Mouse (Mus musculus) CH12.LX (cell line): ENCODE results near the gene Olfr1437. TPM values are rescaled to one million over a fixed set of nuclear protein-coding genes. Genes with fewer than 3 reads are reported as not detected.
"Not testable (repeated sequence)": the region's sequence is repeated elsewhere in the genome, so short reads cannot be mapped to it uniquely, and the experiment has no call there.

Experiments
- DNase-seq: peaks from one replicate; pipeline ENCODE4 v3.0.0-alpha.2; 2013; ENCODE audit errors: extremely low read depth
- H3K27ac ChIP-seq: 2 replicates; pipeline ENCODE4 v1.5.1; 2012; ENCODE audit warnings: low read depth, mild to moderate bottlenecking, control low read depth, moderate library complexity; ENCODE audit not compliant: insufficient read depth
- H3K27me3 ChIP-seq: replicated peaks from 2 replicates; pipeline ENCODE3; 2012; ENCODE audit warnings: inconsistent platforms
- H3K36me3 ChIP-seq, 2 experiments: replicated peaks in 1 of 2; 2 replicates each; pipeline versions ENCODE3 to v1.6.1; 2012; ENCODE audit warnings: inconsistent platforms in 1 of 2, low read length in 1 of 2, mild to moderate bottlenecking in 1 of 2, mixed read lengths in 1 of 2, moderate library complexity in 1 of 2; ENCODE audit not compliant: control insufficient read depth in 1 of 2, insufficient read depth in 1 of 2
- H3K4me1 ChIP-seq, 2 experiments: 2 replicates each; pipeline ENCODE4 v1.6.1; 2012; ENCODE audit warnings: inconsistent platforms in 1 of 2, moderate library complexity in 1 of 2; ENCODE audit not compliant: insufficient read depth in 2 of 2, control insufficient read depth in 1 of 2
- H3K4me2 ChIP-seq: 2 replicates; pipeline ENCODE4 v1.6.1; 2012; ENCODE audit warnings: low read depth, mild to moderate bottlenecking, control low read depth; ENCODE audit not compliant: poor library complexity, insufficient read depth, severe bottlenecking
- H3K4me3 ChIP-seq, 3 experiments: fragments of 150-350 bp in 1 of 3; sonication (generic) in 1 of 3; replicated peaks in 1 of 3; 2 replicates each; pipeline versions ENCODE3 to v1.5.1; 2011 to 2012; ENCODE audit warnings: low read depth in 2 of 3, low read length in 2 of 3, mild to moderate bottlenecking in 2 of 3, moderate library complexity in 2 of 3, control low read depth in 1 of 3, improper control_type of control experiment in 1 of 3, inconsistent platforms in 1 of 3, mixed read lengths in 1 of 3; ENCODE audit not compliant: poor library complexity in 1 of 3
- H3K79me2 ChIP-seq: replicated peaks from 2 replicates; pipeline ENCODE4 v1.6.1; 2012; ENCODE audit warnings: mild to moderate bottlenecking, moderate library complexity; ENCODE audit not compliant: control insufficient read depth, poor library complexity, insufficient read depth, severe bottlenecking; ENCODE audit errors: extremely low read depth
- H3K9ac ChIP-seq: 2 replicates; pipeline ENCODE4 v1.6.1; 2012; ENCODE audit warnings: low read depth, mild to moderate bottlenecking, control low read depth, moderate library complexity; ENCODE audit not compliant: insufficient read depth
- H3K9me3 ChIP-seq: replicated peaks from 2 replicates; pipeline ENCODE3; 2012; ENCODE audit warnings: low read length, inconsistent platforms, mixed read lengths
- CHD1 ChIP-seq: IDR thresholded peaks from 2 replicates; pipeline ENCODE4 v1.6.1; 2012; ENCODE audit warnings: low read depth, low read length, improper control_type of control experiment, inconsistent platforms
- CHD2 ChIP-seq: IDR thresholded peaks from 2 replicates; pipeline ENCODE4 v1.6.1; 2011; ENCODE audit warnings: low read length, improper control_type of control experiment
- CTCF ChIP-seq, 2 experiments: IDR thresholded peaks in 1 of 2; conservative IDR thresholded peaks in 1 of 2; 2 replicates each; pipeline ENCODE4 v1.5.1; 2011 to 2012; ENCODE audit warnings: low read depth in 2 of 2, low read length in 2 of 2, improper control_type of control experiment in 1 of 2, inconsistent platforms in 1 of 2, mild to moderate bottlenecking in 1 of 2, moderate library complexity in 1 of 2
- E2F4 ChIP-seq: IDR thresholded peaks from 2 replicates; pipeline ENCODE4 v1.6.1; 2011; ENCODE audit warnings: low read depth, low read length, improper control_type of control experiment; ENCODE audit not compliant: insufficient replicate concordance
- ELF1 ChIP-seq: IDR thresholded peaks from 2 replicates; pipeline ENCODE4 v1.6.1; 2014; ENCODE audit warnings: low read depth, mild to moderate bottlenecking, inconsistent platforms, low read length, improper control_type of control experiment
- IRF4 ChIP-seq: IDR thresholded peaks from 2 replicates; pipeline ENCODE4 v1.6.1; 2014; ENCODE audit warnings: low read depth, mild to moderate bottlenecking, inconsistent platforms, low read length, improper control_type of control experiment
- JUN ChIP-seq: IDR thresholded peaks from 2 replicates; pipeline ENCODE4 v1.6.1; 2011; ENCODE audit warnings: low read depth, mild to moderate bottlenecking, low read length, improper control_type of control experiment, moderate library complexity; ENCODE audit not compliant: insufficient read depth
- JUND ChIP-seq: conservative IDR thresholded peaks from 2 replicates; pipeline ENCODE4 v1.6.1; 2011; ENCODE audit warnings: low read depth, low read length, improper control_type of control experiment
- MAZ ChIP-seq: IDR thresholded peaks from 2 replicates; pipeline ENCODE4 v1.6.1; 2012; ENCODE audit warnings: low read depth, mild to moderate bottlenecking, inconsistent platforms, low read length, improper control_type of control experiment, moderate library complexity
- MXI1 ChIP-seq: IDR thresholded peaks from 2 replicates; pipeline ENCODE4 v1.6.1; 2011; ENCODE audit warnings: mild to moderate bottlenecking, low read depth, low read length, improper control_type of control experiment
- MYC ChIP-seq: IDR thresholded peaks from 2 replicates; pipeline ENCODE4 v1.6.1; 2011; ENCODE audit warnings: low read depth, mild to moderate bottlenecking, improper control_type of control experiment, low read length
- NELFE ChIP-seq: IDR thresholded peaks from 2 replicates; pipeline ENCODE4 v1.6.1; 2011; ENCODE audit warnings: low read depth, low read length, improper control_type of control experiment
- POLR2A ChIP-seq: IDR thresholded peaks from 2 replicates; pipeline ENCODE4 v1.6.1; 2011; ENCODE audit warnings: low read depth, mild to moderate bottlenecking, improper control_type of control experiment, low read length
- RCOR1 ChIP-seq: conservative IDR thresholded peaks from 2 replicates; pipeline ENCODE4 v1.6.1; 2012; ENCODE audit warnings: low read depth, mild to moderate bottlenecking, inconsistent platforms, low read length, improper control_type of control experiment
- SIN3A ChIP-seq: IDR thresholded peaks from 2 replicates; pipeline ENCODE4 v1.6.1; 2012; ENCODE audit warnings: low read length, improper control_type of control experiment, inconsistent platforms
- TBP ChIP-seq: conservative IDR thresholded peaks from 2 replicates; pipeline ENCODE4 v1.6.1; 2011; ENCODE audit warnings: low read depth, low read length, improper control_type of control experiment
- TCF12 ChIP-seq: IDR thresholded peaks from 2 replicates; pipeline ENCODE4 v1.6.1; 2014; ENCODE audit warnings: low read depth, mild to moderate bottlenecking, inconsistent platforms, low read length, improper control_type of control experiment
- ZC3H11A ChIP-seq: IDR thresholded peaks from 2 replicates; pipeline ENCODE4 v1.6.1; 2012; ENCODE audit warnings: low read depth, mild to moderate bottlenecking, inconsistent platforms, low read length, improper control_type of control experiment
- ZKSCAN1 ChIP-seq: IDR thresholded peaks from 2 replicates; pipeline ENCODE4 v1.6.1; 2012; ENCODE audit warnings: low read depth, inconsistent platforms, low read length, improper control_type of control experiment, borderline replicate concordance
- ZMIZ1 ChIP-seq: IDR thresholded peaks from 2 replicates; pipeline ENCODE4 v1.6.1; 2012; ENCODE audit warnings: low read depth, mild to moderate bottlenecking, inconsistent platforms, low read length, improper control_type of control experiment
- ZNF384 ChIP-seq: IDR thresholded peaks from 2 replicates; pipeline ENCODE4 v1.6.1; 2012; ENCODE audit warnings: low read depth, low read length, improper control_type of control experiment, inconsistent platforms
- dilution Hi-C: fragments of 300-500 bp; cut with MboI; formaldehyde crosslinking; loops from 2 replicates; pipeline ENCODE4 v1.14.3; 2020; ENCODE audit warnings: low sequenced_read_pairs; ENCODE audit not compliant: extremely low pct_unique_long_range_greater_than_20kb, extremely low pct_ligation_motif_present
- in situ Hi-C: fragments of 300-500 bp; cut with MboI; formaldehyde crosslinking; loops from 3 replicates; pipeline ENCODE4 v1.14.3; 2019; ENCODE audit warnings: low sequenced_read_pairs, low pct_ligation_motif_present, low pct_unique_long_range_greater_than_20kb, mixed read lengths
- polyA plus RNA-seq: library from polyadenylated mRNA; unstranded; fragments of >175 nt; gene quantifications from 2 replicates; pipeline ENCODE4 v1.2.1, GENCODE M21; 2012; ENCODE audit warnings: low read depth; ENCODE audit not compliant: insufficient read length
- total RNA-seq, 2 experiments: library from RNA; depleted of rRNA; stranded (reverse); fragments of 300-350 nt in 1 of 2; fragments of >200 nt in 1 of 2; gene quantifications; 2 replicates each; pipeline ENCODE4 v1.2.3; 2012 to 2014

Gene Olfr1437
- total and polyA plus RNA-seq, 3 experiments, result not detected

- Histone ChIP-seq H3K9me3 (no peaks in the 10 kb centered on the region), H3K9ac (no peak overlapping the region), H3K4me1 (no peaks in the 10 kb centered on the region), H3K79me2 (no peaks in the 10 kb centered on the region), H3K36me3 (no peaks in the 10 kb centered on the region), H3K4me2 (no peak overlapping the region), H3K27me3 (no peaks in the 10 kb centered on the region), H3K4me3 (no peak overlapping the region), H3K27ac (no peak overlapping the region)
- DNase-seq, result no peak
- TF ChIP-seq CHD2, result no peak
- no peak for TF ChIP-seq MAZ
- TF ChIP-seq ELF1, result no peak
- no peak for TF ChIP-seq ZNF384
- no peak for TF ChIP-seq POLR2A
- TF ChIP-seq ZC3H11A, result no peak
- no peak for TF ChIP-seq NELFE
- TF ChIP-seq MYC, result no peak
- TF ChIP-seq ZMIZ1, result no peak
- TF ChIP-seq TCF12, result no peak
- no peak for TF ChIP-seq JUN
- no peak for TF ChIP-seq SIN3A
- no peak for TF ChIP-seq CTCF (conservative IDR thresholded peaks at IDR 0.05 in 1 of 2, IDR thresholded peaks at IDR 0.05 in 1 of 2; ENCODE audit: low read depth in 2 of 2, low read length in 2 of 2)
- no peak for TF ChIP-seq MXI1
- TF ChIP-seq JUND, result no peak
- no peak for TF ChIP-seq E2F4
- TF ChIP-seq ZKSCAN1, result no peak
- TF ChIP-seq IRF4, result no peak
- dilution Hi-C loops, result no loop called here
- in situ Hi-C loops, result no loop called here
These were observed 48.1 kb upstream of the Olfr1437 start for GRCm38 (mm10) chr19:12373004-12373403.

- Histone ChIP-seq H3K36me3 (no peaks in the 10 kb centered on the region), H3K27ac (no peak within 1 kb of the TSS), H3K4me2 (no peak within 1 kb of the TSS), H3K27me3 (no peaks in the 10 kb centered on the region)
- TF ChIP-seq RCOR1 (no peak), MYC (no peak), CHD1 (no peak), TBP (no peak), MXI1 (no peak)
- TF ChIP-seq, all 38 proteins: peak for 0
- no peaks in the 10 kb centered on the region for H3K9me3 ChIP-seq
- no peaks in the 10 kb centered on the region for H3K79me2 ChIP-seq
- no peak for DNase-seq
- no peak within 1 kb of the TSS for H3K9ac ChIP-seq
- dilution Hi-C loops (no loop called here), in situ Hi-C loops (no loop called here)
- H3K4me1 ChIP-seq, result no peaks in the 10 kb centered on the region
- no peak within 1 kb of the TSS for H3K4me3 ChIP-seq
These were observed 10.9 kb upstream of the Olfr1437 start, which contains the start of gene Olfr1438-ps1 for GRCm38 (mm10) chr19:12335810-12336209. TSS of gene Olfr1438-ps1 (minus strand) at chr19:12335910.

GRCm38 (mm10) chr19:12299030-12299429 lies 25.9 kb downstream of the Olfr1437 start, which contains the start of gene Olfr1436:
TSS of gene Olfr1436 (minus strand) at chr19:12299130.
- H3K27ac ChIP-seq, H3K27me3 ChIP-seq, H3K36me3 ChIP-seq, in situ Hi-C loops, H3K4me2 ChIP-seq, H3K9ac ChIP-seq, H3K9me3 ChIP-seq, H3K79me2 ChIP-seq, H3K4me1 ChIP-seq, dilution Hi-C loops, DNase-seq, H3K4me3 ChIP-seq: not testable (repeated sequence)
